Mouse (Mus musculus) left cerebral cortex, adult 11 months (tissue): ENCODE results near the gene Defb47.

Experiments used
- DNase-seq: peaks from one replicate; pipeline ENCODE4 v3.0.0; 2022; ENCODE audit warnings: low spot score

Gene Defb47

GRCm38 (mm10) chr14:62997777-62998176, at the start of gene Defb47:
Gene Defb47, plus strand, starts transcription at chr14:62998077.
- no peak for DNase-seq

GRCm38 (mm10) chr14:62956091-62956490, 41.8 kb upstream of the Defb47 start:
- no peak for DNase-seq

GRCm38 (mm10) chr14:62963632-62964031, 34.2 kb upstream of the Defb47 start:
- no peak for DNase-seq

GRCm38 (mm10) chr14:62965342-62965741, 32.5 kb upstream of the Defb47 start:
- no peak for DNase-seq

GRCm38 (mm10) chr14:62965811-62966520, 31.9 kb upstream of the Defb47 start:
- no peak for DNase-seq

GRCm38 (mm10) chr14:62975046-62975445, 22.8 kb upstream of the Defb47 start:
- DNase-seq = peak; percentile 21

GRCm38 (mm10) chr14:62979815-62980214, 18.1 kb upstream of the Defb47 start:
- no peak for DNase-seq

- no peak for DNase-seq
Measured at GRCm38 (mm10) chr14:62984410-62984809, 13.5 kb upstream of the Defb47 start, which contains the start of gene Defb48. Gene Defb48, minus strand, starts transcription at chr14:62984510.

- DNase-seq = no peak
Measured at GRCm38 (mm10) chr14:62991271-62991670, 6.6 kb upstream of the Defb47 start.

- no peak for DNase-seq
Measured at GRCm38 (mm10) chr14:62991849-62992510, 5.9 kb upstream of the Defb47 start.

- no peak for DNase-seq
Measured at GRCm38 (mm10) chr14:62998977-62999376, 1.1 kb downstream of the Defb47 start.

GRCm38 (mm10) chr14:63002588-63002987, 4.7 kb downstream of the Defb47 start:
- no peak for DNase-seq

- DNase-seq = no peak
Measured at GRCm38 (mm10) chr14:63011471-63011870, 13.6 kb downstream of the Defb47 start, which contains the start of gene Defb43. Gene Defb43, plus strand, starts transcription at chr14:63011771.

- no peak for DNase-seq
Measured at GRCm38 (mm10) chr14:63013082-63013481, 15.2 kb downstream of the Defb47 start.

- DNase-seq = no peak
Measured at GRCm38 (mm10) chr14:63014667-63015066, 16.8 kb downstream of the Defb47 start.

GRCm38 (mm10) chr14:63020524-63021156, 22.8 kb downstream of the Defb47 start:
- peak; percentile 30 for DNase-seq

GRCm38 (mm10) chr14:63046691-63047090, 48.8 kb downstream of the Defb47 start, which contains the start of gene Defb42:
Gene Defb42, plus strand, starts transcription at chr14:63046991.
- DNase-seq = no peak

- no peak for DNase-seq
Measured at GRCm38 (mm10) chr14:63049910-63050370, 52.1 kb downstream of the Defb47 start, which contains the start of gene Defb30. Gene Defb30, minus strand, starts transcription at chr14:63049960.
